7 mouse cellular contexts compared by ENCODE assay signal in genomic region chr6:29767813-29768660, GRCm38 (mm10). TPM values are rescaled to one million over a fixed set of nuclear protein-coding genes. Genes with fewer than 3 reads are reported as not detected.
DNase-seq lines count a peak whose midpoint lies in the region; ATAC-seq lines count a peak whose summit lies in the region.

Gene Ahcyl2, plus strand, starts transcription at chr6:29768011.

- WGBS in embryonic facial prominence, embryonic 10.5 days, result under 1% methylated on average over 61 of the region's 61 CpGs
- under 1% methylated on average over 60 of the region's 61 CpGs for WGBS in limb, embryonic 10.5 days
- WGBS in midbrain, embryonic 13.5 days, result under 1% methylated on average over 57 of the region's 61 CpGs

- peaks cover 22% of the 10 kb centered on the region for H3K4me1 ChIP-seq in embryonic facial prominence, embryonic 10.5 days
- peaks cover 16% of the 10 kb centered on the region; the same call in 1 of the 2 replicates for H3K4me1 ChIP-seq in limb, embryonic 10.5 days
- H3K4me1 ChIP-seq in midbrain, embryonic 13.5 days (replicated peaks), result peaks cover 19% of the 10 kb centered on the region

- DNase-seq in adrenal gland, postnatal 10 days, result peak; percentile 96
- DNase-seq in embryonic facial prominence, embryonic 10.5 days (ENCODE audit: low spot score), result peak; percentile 97
- peak; percentile 97 for DNase-seq in kidney, adult 11 months
- DNase-seq in limb, embryonic 10.5 days (ENCODE audit: low spot score), result peak; percentile 96
- peak; percentile 85 for DNase-seq in spleen, adult 12 weeks (ENCODE audit: low spot score)

- ATAC-seq in granulocyte monocyte progenitor cell, adult 5-6 weeks (replicated peaks; ENCODE audit: poor library complexity, severe bottlenecking), result peak; percentile 92
- peak; percentile 99 for ATAC-seq in midbrain, embryonic 13.5 days

- H3K4me3 ChIP-seq in embryonic facial prominence, embryonic 10.5 days, result peak within 1 kb of the TSS; percentile 91
- peak within 1 kb of the TSS; percentile 91 for H3K4me3 ChIP-seq in limb, embryonic 10.5 days
- H3K4me3 ChIP-seq in midbrain, embryonic 13.5 days (replicated peaks), result peak within 1 kb of the TSS; percentile 69

- no peaks in the 10 kb centered on the region for H3K36me3 ChIP-seq in embryonic facial prominence, embryonic 10.5 days (replicated peaks)
- no peaks in the 10 kb centered on the region for H3K36me3 ChIP-seq in limb, embryonic 10.5 days
- H3K36me3 ChIP-seq in midbrain, embryonic 13.5 days, result no peaks in the 10 kb centered on the region

- peak within 1 kb of the TSS; percentile 61 for H3K4me2 ChIP-seq in midbrain, embryonic 13.5 days (replicated peaks)

- H3K9me3 ChIP-seq in embryonic facial prominence, embryonic 10.5 days, result no peaks in the 10 kb centered on the region
- H3K9me3 ChIP-seq in limb, embryonic 10.5 days (replicated peaks), result no peaks in the 10 kb centered on the region
- H3K9me3 ChIP-seq in midbrain, embryonic 13.5 days, result no peaks in the 10 kb centered on the region

- no peaks in the 10 kb centered on the region for H3K27me3 ChIP-seq in embryonic facial prominence, embryonic 10.5 days (replicated peaks; ENCODE audit: low read depth, poor library complexity, severe bottlenecking)
- no peaks in the 10 kb centered on the region for H3K27me3 ChIP-seq in limb, embryonic 10.5 days (ENCODE audit: low read depth, poor library complexity, severe bottlenecking)
- no peaks in the 10 kb centered on the region for H3K27me3 ChIP-seq in midbrain, embryonic 13.5 days

- peak within 1 kb of the TSS; percentile 89 for H3K27ac ChIP-seq in embryonic facial prominence, embryonic 10.5 days (replicated peaks)
- peak within 1 kb of the TSS; percentile 93 for H3K27ac ChIP-seq in limb, embryonic 10.5 days
- H3K27ac ChIP-seq in midbrain, embryonic 13.5 days, result peak within 1 kb of the TSS; percentile 90

- H3K9ac ChIP-seq in midbrain, embryonic 13.5 days (replicated peaks), result peak within 1 kb of the TSS; percentile 79

RNA-seq across cellular contexts. Expression of gene Ahcyl2, which starts in this region (rescaled TPM):
- total RNA-seq in adrenal gland, postnatal 10 days (2021), result 10 to 100 TPM; 72.1 to 79.0 TPM
- polyA plus RNA-seq in embryonic facial prominence, embryonic 10.5 days (2016; fragmentation: Nextera tagmentation; extraction: Ambion mirVana), result 12.0 and 14.9 TPM in 2 replicates
- 8.7 and 9.6 TPM in 2 replicates for total RNA-seq in granulocyte monocyte progenitor cell, adult 5-6 weeks (2014; fragmentation: Nextera tagmentation)
- total RNA-seq in granulocyte monocyte progenitor cell, adult 5-6 weeks (2017), result 21.1 and 21.5 TPM in 2 replicates
- 14.1 and 15.9 TPM in 2 replicates for polyA plus RNA-seq in limb, embryonic 10.5 days (2016; fragmentation: Nextera tagmentation; extraction: Ambion mirVana)
- polyA plus RNA-seq in midbrain, embryonic 13.5 days (2015; fragmentation: Nextera tagmentation; extraction: Ambion mirVana), result 12.8 and 13.1 TPM in 2 replicates

Comparison
In these comparisons a context has a peak if more than half of its experiments do, and no peak if none do; other contexts are left out.
1. Peak in every context shown above with its lines: DNase-seq, ATAC-seq, H3K4me3 ChIP-seq and H3K27ac ChIP-seq.